Mouse (Mus musculus): ENCODE data around the gene Gm6309.
"Not testable (repeated sequence)": the region's sequence is repeated elsewhere in the genome, so short reads cannot be mapped to it uniquely, and the experiment has no call there.

Gm6309 gene

DNA sequence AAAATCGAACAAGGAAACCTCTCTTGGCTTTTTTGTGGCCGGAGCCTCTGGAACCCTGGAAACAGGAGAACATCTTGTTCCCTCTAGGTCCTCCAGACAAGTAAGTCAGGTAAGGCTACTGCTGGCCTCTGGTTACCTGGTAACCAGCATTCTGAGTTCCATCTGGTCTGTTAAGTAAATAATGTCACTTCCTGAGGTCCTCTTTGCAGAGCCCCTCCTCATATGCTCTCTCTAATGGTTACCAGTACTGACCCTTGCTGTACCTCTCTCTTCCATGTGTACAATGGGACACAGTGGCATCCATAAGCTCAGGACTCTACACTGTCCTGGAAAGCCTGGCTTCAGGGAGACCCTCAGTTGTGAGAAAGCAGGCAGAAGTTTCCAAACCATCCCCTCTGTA lies at the start of gene Gm6309:
Gm6309 (minus strand) TSS at position 101 of the 400 bp plus-strand sequence.
- not testable (repeated sequence) for DNase-seq

DNA sequence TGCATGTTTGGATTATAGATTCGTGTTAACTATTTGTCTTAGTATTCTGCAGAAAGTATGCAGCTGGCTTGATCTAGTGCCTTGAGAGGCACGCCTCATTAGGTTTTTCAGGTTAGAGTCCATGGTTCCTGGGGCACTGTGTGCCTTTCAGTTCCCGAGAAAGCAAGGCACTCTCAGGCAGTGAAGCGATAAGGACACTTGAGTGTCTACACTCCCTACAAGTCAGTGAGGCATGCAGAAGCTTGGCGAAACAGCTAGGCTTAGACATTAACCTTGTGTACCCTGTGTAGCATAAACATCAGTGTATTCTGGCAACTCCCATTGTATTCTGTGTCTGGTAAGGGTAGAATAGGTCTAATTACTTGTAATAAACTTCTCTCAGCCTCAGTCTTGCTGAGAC lies 35.0 kb upstream of the Gm6309 start:
- no peak for DNase-seq

DNA sequence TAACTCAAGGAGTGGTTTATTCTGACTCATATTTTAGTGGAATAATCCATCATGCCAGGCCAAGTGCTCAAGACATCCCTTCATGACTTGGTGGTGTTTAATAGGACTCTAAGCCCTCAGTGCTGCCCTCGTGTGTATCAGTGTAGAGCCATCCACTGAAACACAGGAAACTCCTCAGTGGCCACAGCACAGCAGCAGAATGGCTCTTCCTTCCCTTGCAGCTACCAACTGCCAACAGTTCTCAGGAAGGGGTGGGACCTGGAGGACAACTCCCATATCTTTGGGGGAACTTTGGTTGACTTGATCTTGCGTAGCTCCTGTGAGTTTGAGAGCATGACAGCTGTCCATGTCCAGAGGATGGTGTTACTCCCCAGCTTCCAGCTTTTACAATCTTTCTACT lies 33.4 kb upstream of the Gm6309 start:
- DNase-seq = no peak

DNA sequence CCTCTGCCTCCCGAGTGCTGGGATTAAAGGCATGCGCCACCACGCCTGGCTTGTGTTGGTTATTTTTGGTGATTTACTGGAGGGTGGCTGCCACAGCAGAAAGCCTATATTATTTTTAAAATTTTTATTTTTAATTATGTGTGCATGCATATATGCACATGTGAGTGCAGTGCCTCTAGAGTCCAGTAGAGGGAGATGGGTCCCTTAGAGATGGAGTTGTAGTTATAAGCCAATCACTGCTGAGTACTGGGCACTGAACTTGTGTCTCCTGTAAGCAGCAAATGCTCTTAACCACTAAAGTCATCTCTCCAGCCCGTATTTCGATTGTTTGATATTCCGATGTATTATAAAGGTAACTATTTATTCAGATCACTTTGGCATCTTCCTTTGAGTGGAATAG lies 30.1 kb upstream of the Gm6309 start:
- no peak for DNase-seq

DNA sequence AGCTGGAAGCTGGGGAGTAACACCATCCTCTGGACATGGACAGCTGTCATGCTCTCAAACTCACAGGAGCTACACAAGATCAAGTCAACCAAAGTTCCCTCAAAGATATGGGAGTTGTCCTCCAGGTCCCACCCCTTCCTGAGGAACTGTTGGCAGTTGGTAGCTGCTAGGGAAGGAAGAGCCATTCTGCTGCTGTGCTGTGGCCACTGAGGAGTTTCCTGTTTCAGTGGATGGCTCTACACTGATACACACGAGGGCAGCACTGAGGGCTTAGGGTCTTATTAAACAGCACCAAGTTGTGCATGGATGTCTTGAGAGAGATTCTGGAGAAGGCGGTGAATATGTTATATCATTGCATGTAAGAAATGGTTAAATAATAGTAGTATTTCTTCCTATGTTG lies 29.0 kb upstream of the Gm6309 start:
- no peak for DNase-seq

DNA sequence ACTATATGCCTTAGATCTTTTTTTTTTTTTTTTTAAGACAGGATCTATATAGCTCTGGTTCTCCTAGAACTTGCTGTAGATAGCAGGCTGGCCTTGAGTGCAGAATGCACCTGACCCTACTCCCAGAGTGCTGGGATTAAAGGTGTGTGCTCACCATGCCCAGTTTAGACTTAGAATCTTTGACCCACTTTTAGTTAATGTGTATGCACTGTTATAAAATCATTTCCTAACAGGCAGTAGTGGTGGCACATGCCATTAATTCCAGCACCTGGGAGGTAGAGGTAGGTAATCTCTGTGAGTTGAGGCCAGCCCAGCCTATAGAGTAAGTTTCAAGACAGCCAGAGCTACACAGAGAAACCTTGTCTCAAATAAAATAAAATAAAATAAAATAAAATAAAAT lies 28.6 kb upstream of the Gm6309 start:
- no peak for DNase-seq

DNA sequence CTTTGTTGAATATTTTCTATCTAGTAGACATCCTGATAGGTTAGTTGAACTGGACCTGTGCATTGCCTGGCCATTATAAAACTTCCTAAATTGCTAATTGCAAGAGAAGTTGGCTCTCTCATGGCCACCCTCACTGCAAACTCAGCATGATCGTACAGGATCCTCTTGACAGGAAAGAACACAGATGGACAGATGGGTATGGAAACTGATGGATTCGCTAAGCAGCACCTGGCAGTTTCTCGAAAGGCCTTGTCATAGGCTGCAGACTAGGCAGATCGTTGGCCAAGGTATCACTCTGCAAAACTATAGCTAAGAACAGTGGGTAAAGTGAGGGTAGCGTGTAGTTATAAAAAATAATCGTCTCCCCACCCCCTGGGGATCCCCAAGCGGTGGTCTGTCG lies 22.8 kb upstream of the Gm6309 start:
- DNase-seq = no peak

DNA sequence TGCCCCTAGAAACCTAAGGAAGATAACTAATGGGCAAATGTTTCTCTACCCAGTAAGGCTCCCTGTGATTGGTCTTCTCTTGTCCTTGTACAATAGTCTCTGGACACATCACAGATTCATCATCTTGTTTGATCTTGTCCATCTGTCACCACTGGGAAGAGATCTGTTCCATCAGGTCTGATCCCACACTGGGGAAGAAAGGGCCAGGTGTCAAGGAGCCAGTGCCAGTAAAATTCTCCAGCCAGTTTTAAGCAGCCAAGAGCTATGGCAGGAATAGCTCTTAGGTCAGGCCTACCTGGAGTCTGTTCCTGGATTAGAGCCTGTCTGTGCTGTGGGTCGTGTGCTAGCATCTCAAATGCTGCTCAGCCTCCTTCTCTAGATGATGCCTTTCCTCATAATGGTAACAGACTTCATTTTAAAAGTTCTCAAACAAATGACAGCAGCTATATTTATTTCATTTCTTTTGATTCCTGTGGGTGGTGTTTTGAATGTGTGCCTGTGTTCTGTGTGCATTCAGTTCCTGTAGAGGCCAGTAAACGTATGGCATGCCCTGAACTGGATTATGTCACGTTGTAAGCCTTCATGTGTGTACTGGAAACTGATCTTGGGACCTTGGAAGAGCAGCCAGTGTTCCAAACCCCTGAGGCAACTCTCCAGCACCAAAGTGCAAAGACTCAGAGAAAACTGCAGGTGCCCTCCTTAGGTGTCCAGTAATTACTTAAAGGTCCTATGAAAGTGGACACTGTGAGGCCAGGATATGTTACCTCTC lies 20.2 kb upstream of the Gm6309 start:
- no peak for DNase-seq

DNA sequence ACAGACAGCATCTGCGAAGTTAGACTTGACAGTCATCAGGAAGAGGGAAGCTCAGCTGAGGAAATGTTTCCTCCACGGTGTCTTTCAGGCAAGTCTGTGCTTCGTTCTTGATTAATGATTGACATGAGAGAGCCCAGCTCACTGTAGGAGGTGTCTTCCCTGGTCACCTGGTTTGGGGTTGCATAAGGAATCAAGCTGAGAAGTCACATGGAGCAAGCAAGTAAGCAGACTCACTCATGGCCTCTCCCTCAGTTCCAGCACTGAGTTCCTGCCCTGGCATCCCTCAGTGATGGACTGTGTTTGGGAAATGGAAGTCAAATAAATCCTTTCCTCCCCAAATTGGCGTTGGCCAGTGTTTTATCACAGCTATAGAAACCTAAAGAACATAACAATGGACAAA lies 19.6 kb upstream of the Gm6309 start:
- no peak for DNase-seq

DNA sequence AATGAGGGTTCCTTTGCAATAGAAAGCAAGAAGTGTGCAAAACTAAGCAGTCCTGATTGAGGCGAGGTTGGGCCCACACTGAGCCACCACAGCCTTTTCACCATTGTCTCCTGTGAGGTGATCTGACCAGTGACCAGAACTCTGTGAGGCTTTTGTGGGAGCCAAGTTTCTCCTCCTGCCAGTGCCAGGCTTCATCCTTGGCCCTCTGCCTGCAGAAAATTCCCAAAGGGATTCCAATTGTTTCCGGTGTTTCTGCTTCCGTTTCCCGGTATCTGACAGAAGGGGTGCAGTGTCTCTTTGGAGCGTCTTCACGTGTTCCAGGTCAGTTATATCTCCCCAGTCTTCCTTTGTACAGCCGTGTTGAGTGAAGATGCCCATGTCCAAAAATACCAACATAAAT lies 18.2 kb upstream of the Gm6309 start:
- no peak for DNase-seq

DNA sequence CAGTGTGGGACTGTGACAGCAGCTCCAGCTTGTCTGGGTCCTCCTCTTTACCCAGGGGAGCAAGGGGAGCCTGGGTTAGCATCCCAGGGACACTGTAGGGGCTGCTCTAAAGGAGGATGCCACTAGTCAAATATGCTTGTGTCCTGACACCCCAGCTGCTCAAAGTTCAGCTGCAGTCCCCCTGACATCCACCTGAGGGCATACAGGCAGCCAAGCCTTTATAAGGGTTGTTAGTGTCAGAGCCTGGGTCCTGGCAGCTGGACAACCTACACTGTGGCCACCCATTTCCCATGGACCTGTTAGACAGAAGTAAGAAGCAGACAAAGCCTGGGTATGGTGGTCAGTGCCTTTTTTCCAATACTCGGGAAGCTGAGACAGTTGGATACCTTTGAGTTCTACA lies 17.6 kb upstream of the Gm6309 start:
- DNase-seq = no peak

DNA sequence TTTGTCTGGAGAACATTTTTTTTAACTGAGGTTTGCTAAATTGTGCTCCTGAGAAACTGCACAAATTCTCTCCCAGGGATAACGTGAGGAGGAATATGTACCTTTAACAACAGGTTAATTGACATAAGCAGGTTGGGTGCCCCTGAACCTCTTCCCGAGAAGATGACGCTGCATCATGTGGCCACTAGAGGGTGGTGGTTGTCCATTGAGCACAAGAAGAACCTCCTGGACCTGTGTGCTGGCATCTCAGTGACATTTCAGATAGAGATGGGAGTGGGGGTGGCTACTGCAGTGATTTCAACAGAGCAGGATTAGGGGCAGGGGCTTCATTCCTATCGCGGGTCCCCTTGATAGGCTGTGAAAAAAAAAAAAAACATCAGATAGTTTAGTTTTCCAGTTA lies 16.9 kb upstream of the Gm6309 start:
- peak; percentile 30 to 45 for DNase-seq

DNA sequence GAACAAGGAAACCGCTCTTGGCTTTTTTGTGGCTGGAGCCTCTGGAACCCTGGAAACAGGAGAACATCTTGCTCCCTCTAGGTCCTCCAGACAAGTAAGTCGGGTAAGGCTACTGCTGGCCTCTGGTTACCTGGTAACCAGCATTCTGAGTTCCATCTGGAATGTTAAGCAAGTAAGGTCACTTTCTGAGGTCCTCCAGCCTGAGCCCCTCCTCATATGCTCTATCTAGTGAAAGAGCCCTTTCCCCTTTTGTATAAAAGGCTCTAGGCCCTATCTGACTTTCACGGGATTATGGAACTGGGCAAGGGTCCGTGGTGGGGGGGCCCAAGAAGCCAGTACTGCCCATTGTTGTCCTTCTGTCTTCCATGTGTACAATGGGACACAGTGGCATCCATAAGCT lies 14.7 kb upstream of the Gm6309 start, which contains the start of gene 1700001J03Rik:
1700001J03Rik (minus strand) TSS at position 101 of the 400 bp plus-strand sequence.
- not testable (repeated sequence) for DNase-seq

DNA sequence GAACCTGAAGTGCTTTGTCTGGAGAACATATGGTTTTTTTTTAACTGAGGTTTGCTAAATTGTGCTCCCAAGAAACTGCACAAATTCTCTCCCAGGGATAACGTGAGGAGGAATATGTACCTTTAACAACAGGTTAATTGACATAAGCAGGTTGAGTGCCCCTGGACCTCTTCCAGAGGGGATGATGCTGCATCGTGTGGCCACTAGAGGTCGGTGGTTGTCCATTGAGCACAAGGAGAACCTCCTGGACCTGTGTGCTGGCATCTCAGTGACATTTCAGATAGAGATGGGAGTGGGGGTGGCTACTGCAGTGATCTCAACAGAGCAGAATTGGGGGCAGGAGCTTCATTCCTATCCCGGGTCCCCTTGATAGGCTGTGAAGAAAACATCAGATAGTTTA lies 2.2 kb upstream of the Gm6309 start:
- peak in 1 of 2 experiments; percentile 6 for DNase-seq

DNA sequence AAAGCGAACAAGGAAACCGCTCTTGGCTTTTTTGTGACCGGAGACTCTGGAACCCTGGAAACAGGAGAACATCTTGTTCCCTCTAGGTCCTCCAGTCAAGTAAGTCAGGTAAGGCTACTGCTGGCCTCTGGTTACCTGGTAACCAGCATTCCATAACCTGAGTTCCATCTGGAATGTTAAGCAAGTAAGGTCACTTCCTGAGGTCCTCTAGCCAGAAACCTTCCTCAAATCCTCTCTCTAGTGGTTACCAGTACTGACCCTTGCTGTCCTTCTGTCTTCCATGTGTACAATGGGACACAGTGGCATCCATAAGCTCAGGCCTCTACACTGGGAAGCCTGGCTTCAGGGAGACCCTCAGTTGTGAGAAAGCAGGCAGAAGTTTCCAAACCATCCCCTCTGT lies 10.1 kb downstream of the Gm6309 start, which contains the start of gene Gm5565:
Gm5565 (minus strand) TSS at position 101 of the 400 bp plus-strand sequence.
- not testable (repeated sequence) for DNase-seq

DNA sequence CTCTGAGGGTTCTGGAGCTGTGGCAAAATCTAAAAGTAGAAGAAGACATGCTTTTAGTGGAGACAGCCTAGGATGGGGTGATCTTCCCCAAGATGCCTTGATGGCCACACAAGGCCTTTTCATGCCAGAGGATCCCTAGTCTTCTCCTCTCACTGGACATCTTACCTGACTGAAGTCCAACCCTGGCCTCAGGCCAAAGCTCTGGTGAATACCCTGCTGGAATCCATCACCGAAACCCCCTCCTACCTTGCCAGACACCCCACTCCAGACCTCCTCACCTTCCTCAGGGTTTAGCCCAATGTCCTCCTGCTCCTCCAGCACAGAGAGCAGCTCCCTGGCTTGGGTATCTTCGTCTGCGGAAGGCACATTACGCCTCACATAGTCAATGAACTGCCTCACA lies 12.2 kb downstream of the Gm6309 start:
- not testable (repeated sequence) for DNase-seq

DNA sequence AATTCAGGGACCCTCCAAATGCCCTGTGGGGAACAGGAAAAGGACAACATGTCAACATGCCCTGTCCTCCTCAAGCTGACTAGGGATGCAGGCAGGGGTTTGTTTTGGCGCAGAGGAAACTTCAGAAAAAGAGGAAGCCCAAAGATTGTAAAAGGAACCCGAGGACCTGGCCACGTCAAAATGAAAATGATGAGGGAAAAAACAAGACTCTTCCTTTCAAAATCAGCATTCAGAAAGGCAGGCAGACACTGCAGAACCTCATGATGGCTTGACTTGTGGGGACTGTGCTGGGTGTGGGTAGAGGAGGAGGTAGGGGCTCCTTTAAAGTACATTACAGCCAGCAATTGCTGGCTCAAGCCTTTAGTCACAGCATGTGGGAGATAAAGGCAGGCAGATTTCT lies 20.1 kb downstream of the Gm6309 start:
- no peak for DNase-seq

DNA sequence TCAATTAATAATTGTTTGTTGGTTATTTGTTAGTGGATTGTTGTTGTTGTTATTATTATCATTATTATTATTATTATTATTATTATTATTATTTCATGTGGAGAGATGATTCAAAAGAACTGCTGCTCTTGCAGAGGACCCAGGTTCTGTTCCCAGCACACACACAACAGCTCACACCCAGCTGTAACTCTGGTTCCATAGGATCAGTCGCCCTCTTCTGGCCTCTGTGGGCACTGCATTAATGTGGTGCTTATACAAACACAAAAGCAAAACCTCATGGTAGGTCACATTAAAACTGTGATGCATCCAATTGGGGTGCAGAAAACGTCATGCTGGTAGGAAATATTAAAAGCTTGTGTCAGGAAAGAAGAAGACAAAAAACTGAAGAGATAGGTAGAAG lies 22.6 kb downstream of the Gm6309 start:
- DNase-seq = no peak
